Mouse (Mus musculus) frontal cortex, adult (tissue): ENCODE results near the gene Pdcd11.
"Not testable (repeated sequence)": the region's sequence is repeated elsewhere in the genome, so short reads cannot be mapped to it uniquely, and the experiment has no call there.

Experiments used
- ATAC-seq: cut with Nextera tagmentation; 2 replicates; pipeline ENCODE4 v1.9.2; 2017; ENCODE audit warnings: mild to moderate bottlenecking, moderate library complexity, mixed read lengths; ENCODE audit not compliant: low TSS enrichment

The Pdcd11 gene

GRCm38 (mm10) chr19:47128164-47128563 lies 37.6 kb downstream of the Pdcd11 start:
- ATAC-seq: peak; percentile 38

GRCm38 (mm10) chr19:47128835-47129234 lies 38.3 kb downstream of the Pdcd11 start:
- ATAC-seq: no peak

- no peak for ATAC-seq
These were observed 40.1 kb downstream of the Pdcd11 start for GRCm38 (mm10) chr19:47130551-47131125.

- peak; percentile 44; the same call in 1 of the 2 replicates for ATAC-seq
These were observed 42.6 kb downstream of the Pdcd11 start for GRCm38 (mm10) chr19:47133161-47133560.

GRCm38 (mm10) chr19:47135568-47135967 lies 45.0 kb downstream of the Pdcd11 start:
- ATAC-seq: no peak

- no peak for ATAC-seq
These were observed 45.6 kb downstream of the Pdcd11 start for GRCm38 (mm10) chr19:47136170-47136569.

GRCm38 (mm10) chr19:47137051-47137581 lies 46.5 kb downstream of the Pdcd11 start:
- peak; percentile 64 for ATAC-seq

- ATAC-seq: peak; percentile 50
These were observed 47.3 kb downstream of the Pdcd11 start, which contains the start of gene Calhm2 for GRCm38 (mm10) chr19:47137771-47138421. Calhm2 (minus strand) TSS chr19:47138294.

GRCm38 (mm10) chr19:47139611-47140010 lies 49.0 kb downstream of the Pdcd11 start:
- ATAC-seq: not testable (repeated sequence)

GRCm38 (mm10) chr19:47142438-47142837 lies 51.9 kb downstream of the Pdcd11 start:
- no peak for ATAC-seq

GRCm38 (mm10) chr19:47144154-47144553 lies 53.6 kb downstream of the Pdcd11 start, which contains the start of gene Calhm1:
Calhm1 (minus strand) TSS chr19:47144254.
- no peak for ATAC-seq

GRCm38 (mm10) chr19:47148267-47148847 lies 57.8 kb downstream of the Pdcd11 start:
- ATAC-seq: no peak

GRCm38 (mm10) chr19:47149854-47150253 lies 59.3 kb downstream of the Pdcd11 start:
- ATAC-seq: no peak

GRCm38 (mm10) chr19:47151332-47152061 lies 60.9 kb downstream of the Pdcd11 start:
- ATAC-seq: peak; percentile 84

GRCm38 (mm10) chr19:47152062-47152369 lies 61.4 kb downstream of the Pdcd11 start:
- ATAC-seq: no peak

GRCm38 (mm10) chr19:47153767-47154166 lies 63.2 kb downstream of the Pdcd11 start:
- no peak for ATAC-seq

- no peak for ATAC-seq
These were observed 67.1 kb downstream of the Pdcd11 start, which contains the start of gene Calhm3 for GRCm38 (mm10) chr19:47157664-47158063. Calhm3 (minus strand) TSS chr19:47157764.

GRCm38 (mm10) chr19:47161669-47162068 lies 71.1 kb downstream of the Pdcd11 start:
- peak; percentile 91 for ATAC-seq

- ATAC-seq: no peak
These were observed 72.7 kb downstream of the Pdcd11 start for GRCm38 (mm10) chr19:47163176-47163744.

GRCm38 (mm10) chr19:47166758-47167157 lies 76.2 kb downstream of the Pdcd11 start:
- no peak for ATAC-seq

- ATAC-seq: peak; percentile 56
These were observed 77.1 kb downstream of the Pdcd11 start for GRCm38 (mm10) chr19:47167617-47168214.
